Mouse (Mus musculus) heart, adult 18-20 months (tissue): Measurements from ENCODE around the gene Rprml. TPM values are rescaled to one million over a fixed set of nuclear protein-coding genes. Genes with fewer than 3 reads are reported as not detected.

Experiments used
- DNase-seq, 2 experiments: peaks; one replicate each; pipeline ENCODE4 v3.0.0; 2021 to 2022; ENCODE audit warnings: mixed read lengths in 1 of 2
- total RNA-seq, 2 experiments: library from RNA; stranded (reverse); gene quantifications; 2 replicates each; pipeline ENCODE4 v1.2.3; 2021

The Rprml gene
- total RNA-seq, 2 experiments from 2014 or later, result not detected

DNA sequence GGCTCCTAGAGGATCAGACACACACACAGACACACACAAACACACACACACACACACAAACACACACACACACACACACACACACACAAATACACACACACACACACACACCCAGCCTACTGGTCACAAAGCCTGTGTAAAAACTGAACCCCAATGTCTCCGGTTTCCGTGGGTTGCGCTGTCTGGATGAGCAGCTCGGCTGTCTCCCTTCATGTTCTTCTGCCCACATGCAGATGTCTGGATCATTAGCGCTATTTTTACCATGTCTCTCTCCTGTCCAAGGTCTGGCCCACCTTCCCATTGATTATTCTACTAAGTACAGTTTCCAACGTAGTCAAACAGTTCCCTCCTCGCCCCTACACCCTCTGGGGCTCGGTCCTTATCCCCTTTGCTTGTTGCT lies 13.7 kb downstream of the Rprml start:
- no peak for DNase-seq

DNA sequence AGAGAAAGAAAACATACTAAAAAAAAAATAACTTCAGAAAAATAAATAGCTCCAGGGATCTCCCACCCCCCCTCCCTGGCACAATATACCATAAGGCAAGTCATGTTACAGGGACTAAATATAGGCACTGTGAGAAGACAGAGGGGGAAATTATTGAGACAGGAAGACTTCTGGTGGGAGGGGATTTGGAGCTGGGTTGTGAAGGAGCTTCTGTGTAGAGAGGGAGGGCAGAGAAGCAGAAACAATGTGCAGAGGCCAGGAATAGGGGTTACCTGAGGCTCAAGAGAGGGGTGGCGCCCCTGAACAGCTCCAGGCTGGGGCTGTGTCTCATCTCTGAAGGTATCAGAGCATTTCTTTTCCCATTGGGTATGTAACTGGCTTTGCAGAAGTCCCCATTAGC lies 16.3 kb downstream of the Rprml start:
- DNase-seq, result no peak

DNA sequence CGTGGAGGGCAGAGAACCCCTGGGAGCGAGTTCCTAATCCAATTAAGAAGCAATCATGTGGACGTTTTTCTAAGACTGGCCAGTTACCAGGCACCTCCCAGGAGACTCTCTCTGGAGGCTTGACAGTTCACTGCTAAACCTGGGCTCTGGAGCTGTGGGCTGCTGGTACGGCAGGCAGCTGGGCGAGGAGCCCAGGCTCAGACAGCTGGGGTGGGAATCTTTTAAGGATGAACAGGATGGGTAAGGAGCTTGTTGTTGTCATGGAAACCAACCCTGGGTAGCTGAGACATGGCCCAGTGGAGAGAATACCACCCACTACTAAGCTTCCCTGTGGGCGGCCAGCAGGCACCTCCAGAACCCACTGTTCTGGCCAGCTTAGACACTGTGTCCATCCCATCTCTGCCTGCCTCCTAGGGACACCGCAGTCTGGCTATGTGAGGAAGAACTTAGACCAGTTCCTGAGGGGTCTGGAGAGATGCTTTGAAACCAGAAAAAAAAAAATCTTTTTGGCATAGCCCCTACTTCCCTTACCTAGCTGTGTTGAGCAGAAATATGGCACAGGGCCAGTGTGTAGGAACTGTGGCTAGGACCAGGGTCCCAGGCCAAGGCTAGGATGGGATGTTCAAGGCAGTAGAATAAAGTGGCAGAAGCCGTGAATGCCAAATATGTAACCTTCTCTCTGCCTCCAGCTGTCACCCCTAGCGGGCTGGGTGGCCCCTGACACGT lies 17.0 kb downstream of the Rprml start:
- no peak for DNase-seq

DNA sequence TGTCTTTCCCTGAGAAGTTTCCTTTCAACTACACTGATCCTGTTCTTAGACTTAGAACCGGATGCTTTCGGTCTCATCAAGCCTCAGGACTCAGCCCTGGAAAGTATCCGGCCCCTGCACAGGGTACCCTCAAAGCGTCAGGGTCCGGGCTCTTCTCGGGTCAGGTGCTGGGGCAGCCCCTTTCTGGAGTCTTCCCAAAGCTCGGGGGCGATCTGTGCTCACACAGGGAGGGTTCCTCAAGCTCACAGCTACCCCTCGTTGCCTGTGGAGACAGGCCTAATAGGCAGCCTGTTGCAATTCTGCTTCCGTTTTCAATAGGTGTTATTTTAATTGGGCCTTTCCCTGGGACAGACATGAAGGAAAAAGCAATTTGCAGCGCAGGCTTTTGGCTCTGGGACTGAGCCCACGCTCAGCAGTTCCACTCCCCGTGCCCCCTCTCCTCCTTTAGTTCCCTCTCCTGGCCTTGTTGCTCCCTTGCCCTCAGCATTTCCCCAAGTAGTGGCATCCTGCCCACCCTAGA lies 17.6 kb downstream of the Rprml start:
- no peak for DNase-seq

DNA sequence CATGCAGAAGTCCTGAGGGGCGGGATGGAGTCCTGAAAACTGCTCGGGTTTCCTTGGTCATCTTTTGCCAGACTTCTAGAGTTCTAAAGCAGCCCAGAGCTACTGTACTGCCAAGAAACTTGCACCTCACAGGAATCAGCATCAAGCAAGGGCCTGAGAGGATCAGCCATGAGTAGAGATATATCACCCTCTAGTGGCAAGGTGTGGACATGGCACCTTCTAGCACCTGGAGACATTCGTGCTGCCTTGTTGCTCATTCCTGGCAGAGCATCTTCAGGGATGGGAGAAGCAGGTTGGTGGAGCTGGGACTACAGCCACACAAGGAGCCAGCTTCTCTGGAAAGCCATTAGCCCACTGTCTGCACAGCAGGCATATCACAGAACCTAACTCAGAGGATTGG lies 26.2 kb downstream of the Rprml start:
- DNase-seq, result peak; percentile 25 to 68

DNA sequence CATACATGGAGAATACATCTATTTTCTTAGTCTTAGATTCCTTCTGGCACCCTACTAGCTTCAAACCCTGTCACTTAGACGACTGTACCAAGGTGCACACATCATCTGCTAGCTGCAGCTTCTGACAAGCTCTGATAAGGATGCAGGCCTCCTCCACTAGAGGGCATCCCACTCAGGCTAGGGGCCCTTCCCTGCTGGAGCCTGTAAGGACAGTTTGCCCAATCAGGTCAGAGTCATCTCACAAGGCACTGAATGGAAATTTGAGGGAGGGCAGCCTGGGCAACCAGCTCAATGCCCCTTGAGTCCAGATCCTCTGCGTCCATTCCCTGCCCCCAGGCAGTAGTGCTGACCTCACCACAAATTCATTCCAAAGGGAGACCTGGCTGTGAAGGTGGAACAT lies 27.7 kb downstream of the Rprml start:
- peak; percentile 44 to 59 for DNase-seq

DNA sequence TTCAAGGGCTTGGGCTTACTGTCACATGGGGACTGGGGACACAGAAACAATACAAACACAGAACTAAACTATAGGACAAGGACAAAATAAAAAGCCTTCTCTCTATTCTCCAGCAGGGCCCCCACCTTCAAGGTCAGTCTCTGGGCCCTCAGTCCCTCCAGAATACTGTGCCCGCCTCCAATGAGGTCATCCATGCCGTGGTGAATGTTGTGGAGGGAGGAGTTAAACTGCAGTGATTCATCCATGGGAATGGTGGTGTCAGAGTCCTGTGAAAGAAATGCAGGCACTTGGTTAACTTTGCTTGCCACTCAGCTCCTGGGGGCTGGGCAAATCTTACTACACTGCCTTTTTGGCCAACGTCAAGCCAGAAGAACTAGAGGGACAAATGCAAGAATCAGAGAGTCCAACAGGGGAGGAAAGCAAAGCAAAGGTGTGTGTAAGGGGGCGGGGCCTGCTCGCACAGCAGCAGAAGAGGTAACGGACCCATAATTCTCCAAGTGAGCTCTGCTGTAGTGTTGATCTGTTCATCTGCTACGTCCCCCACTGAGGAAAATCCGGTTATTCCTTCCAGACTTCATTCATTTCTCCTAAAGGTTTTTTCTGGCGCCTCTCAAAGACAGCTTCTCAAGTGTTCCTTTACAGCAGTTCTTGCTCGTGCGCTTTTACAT lies 34.4 kb downstream of the Rprml start:
- DNase-seq, result no peak

DNA sequence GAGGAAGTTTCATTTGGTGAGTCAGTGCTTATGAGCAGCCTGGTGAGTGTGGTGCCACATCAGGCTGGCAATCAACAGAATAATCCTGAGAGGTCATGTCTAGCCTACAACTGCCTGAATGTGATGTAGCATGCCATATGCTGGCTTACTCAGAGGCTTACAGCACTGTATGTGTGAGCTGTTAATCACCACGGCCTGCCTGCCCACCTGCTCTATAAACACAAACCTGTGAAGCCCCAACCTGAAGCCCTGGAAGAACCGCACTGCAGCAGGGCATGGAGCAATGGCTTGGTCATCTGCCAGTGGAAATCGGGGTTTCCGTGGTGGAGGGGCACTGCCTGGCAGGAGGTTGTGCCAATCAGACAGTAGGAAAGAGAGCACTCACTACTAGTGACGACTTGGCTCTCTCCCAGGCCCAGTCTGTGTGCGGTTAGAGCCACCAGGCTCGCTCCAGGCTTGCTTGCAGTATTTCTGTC lies 35.9 kb downstream of the Rprml start:
- DNase-seq, result no peak

DNA sequence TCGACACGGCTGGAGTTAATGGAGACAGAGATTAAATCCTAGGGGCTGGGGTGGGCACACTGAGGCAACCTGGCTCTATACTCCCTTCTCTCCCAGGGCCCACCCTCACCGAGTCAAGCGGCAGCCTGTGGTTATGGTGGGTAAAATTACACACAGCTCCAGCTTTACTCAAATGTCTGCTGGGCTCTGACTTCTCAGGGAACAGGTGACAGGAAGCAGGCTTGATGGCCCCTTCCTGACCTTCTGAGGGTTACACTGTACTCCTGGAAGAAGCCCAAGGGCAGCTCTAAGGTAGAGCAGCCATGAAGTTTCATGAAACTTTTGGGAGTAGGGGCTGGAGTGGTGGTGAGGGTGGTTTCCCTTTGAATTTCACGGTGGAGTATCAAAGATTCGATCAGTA lies 37.3 kb downstream of the Rprml start:
- DNase-seq, result no peak

DNA sequence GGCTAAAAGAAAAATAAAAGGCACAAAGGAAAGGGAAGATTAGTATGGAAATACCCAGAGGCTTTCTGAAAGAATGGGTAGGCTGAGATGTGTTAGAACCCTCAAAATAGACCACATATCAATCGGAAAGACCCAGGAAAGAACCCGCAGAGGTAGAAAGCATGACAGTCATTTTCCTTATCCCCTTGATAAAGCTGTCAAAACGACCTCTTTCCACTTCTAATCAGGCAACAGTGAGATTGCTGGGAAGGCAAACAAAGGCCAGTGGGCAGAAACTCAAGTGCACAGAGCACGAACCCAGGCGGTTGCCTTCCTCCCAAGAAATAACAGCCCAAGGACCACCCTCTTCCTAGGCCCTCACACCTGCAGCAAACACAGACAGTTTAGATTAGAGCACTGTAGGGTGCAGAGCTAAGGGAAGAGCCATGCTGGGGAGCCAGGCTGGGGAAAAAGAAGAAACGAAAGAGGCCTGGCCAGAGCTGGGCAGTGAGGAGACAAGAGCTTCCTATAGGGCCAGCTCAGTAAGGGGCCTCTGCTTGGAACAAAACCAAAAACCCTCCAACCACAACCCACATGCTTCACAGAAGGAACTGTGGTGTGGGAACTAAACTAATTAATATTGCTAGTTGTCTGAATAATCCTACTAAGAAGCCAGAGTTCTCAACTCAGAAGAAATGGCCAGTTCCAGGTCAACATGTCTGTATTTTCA lies 39.1 kb downstream of the Rprml start:
- no peak for DNase-seq

DNA sequence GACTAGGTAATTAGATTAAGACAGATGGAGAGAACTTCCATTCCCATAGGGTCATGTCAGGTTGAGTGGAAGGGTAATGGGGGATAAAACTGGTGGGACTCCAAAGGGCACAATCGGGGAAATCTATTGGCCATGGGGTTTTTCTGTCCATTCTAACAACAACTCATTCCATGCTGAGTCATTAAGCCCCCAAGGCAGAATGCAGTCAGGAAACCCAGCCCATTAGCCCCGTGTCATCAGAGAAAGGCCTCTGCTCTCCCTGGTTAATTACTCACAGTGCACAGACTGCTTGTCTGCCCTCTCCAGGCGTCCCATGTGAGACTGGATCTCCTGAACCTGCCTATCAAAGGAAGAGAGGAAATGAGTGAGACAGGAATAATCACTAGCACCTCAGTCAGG lies 39.6 kb downstream of the Rprml start:
- DNase-seq, result no peak

DNA sequence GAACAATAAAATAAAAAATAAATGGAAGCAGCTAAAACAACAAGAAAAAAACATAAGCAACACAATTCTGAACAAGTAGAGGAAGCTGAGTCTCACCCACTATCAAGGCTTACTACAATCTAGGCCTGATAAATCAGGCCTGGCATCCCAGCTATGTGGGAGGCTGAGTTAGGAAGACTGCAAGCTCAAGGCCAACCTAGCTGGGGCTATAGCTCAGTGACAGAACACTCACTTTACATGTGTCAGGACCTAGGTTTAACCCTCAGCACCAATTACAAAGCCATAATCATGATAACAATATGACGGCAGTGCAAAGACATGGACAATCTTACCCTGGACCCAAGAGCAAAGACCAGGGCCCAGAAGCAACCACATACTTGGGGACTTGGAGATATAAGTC lies 41.7 kb downstream of the Rprml start:
- DNase-seq, result no peak

DNA sequence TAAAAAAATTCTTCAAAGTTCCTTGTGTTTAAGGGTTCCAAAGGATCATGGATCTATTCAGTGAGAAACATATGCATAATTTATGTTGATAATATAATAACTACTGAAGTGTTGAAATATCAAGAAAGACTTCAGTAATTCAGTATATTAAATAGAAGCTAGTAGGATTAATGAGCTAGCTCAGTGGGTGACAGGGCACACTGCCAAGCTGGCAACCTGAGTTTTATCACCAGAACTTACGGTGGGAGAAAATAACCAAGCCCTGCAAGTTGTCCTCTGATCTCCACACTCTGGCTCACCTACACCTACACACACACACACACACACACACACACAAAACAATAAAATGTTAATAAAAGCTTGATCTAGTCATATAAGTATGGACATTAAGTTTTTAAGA lies 43.9 kb downstream of the Rprml start:
- no peak for DNase-seq

DNA sequence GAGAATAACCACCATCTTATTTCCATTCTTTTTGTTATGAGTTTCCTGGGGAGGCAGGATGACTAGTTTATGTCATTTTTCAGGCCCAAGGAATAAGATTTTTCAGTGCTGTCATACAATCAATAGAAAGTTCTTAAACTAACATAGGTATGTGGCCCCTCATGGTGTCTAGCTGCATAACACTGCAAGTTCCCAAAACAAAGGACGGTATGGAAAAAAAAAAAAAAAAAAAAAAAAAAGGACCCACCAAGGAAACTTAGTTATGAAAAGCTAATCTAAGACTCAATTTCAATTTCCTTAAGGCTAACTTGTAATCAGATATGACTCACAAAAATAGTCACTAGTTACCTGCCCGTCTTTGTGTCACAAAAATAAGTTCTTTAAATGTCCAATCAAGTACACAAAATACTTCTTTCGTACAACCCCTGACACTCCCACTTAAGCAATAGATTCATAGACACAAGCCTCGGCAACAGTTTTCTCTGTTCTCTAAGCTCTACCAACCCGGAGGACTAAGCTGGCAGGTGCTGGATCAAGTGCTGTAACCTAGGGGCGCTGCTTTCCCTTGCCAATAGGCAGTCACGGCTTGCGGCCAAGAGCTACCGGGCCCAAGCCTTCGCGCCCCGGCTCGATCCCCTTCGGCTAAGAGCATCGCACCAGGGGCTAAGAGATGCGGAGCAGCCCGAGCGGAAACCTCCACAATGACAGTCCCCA lies 47.6 kb downstream of the Rprml start:
- no peak for DNase-seq

DNA sequence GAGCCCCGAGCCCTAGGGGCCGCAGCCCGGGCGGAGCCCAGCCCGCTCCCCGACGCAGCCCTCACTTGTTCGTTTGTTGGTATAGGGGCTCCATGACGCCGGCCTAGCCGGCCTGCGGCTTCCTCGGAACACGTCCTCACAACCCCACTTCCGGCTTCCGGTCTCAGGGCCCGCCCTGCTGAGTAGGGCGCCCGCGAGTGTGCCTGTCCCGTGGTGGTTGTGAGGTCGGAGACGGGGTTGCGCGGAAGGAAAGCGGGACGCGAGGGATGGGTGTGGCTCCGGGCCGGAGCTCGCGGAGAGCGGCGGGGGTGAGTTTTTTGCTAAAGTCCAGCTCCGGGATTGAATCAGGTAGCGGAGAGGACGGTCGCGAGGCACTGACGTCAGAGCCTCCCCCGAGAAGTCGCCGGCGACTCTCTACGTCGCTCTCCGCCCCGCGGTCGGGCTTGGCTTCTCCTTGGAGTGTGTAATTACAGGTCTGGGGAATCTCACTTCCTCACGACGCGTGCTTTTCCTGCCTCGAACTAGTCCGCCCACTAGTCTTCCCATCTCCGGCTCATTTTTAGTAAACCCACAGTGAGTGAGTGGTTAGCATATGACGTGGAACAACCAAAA lies 48.3 kb downstream of the Rprml start, which contains the start of gene Gosr2:
Gene Gosr2 (minus strand): TSS at position 334 of the 612 bp plus-strand sequence.
- peak; percentile 95 for DNase-seq

DNA sequence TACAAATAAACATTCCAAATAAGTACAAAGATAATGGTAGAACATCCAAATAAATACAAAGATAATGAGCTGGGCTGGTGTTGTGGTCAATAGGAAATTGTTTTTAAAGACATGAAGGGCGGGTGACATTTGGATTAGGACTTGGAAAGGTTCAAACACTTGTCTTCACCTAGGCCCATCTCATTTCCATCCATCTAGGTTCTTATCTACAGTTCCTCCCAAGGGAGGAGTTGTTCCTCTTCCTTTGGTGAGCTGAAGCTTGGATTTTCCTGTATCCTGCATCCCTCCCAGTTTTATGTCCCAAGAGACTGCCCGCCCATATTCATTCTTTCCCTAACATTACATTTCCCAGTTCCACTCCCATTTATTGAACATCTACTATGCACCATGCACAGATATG lies 48.9 kb downstream of the Rprml start:
- DNase-seq, result peak; percentile 37 to 58

Other genes starting within 250 kb of the Rprml start
- 10 to 100 TPM; 10.8 to 12.8 TPM for gene Plekhm1, start 236.9 kb upstream of the Rprml start, total RNA-seq
- gene Lrrc37a, start 145.0 kb upstream of the Rprml start, total RNA-seq, result not detected
- gene Gm884, start 28.4 kb upstream of the Rprml start, total RNA-seq, result not detected
- gene Lyzl6, start 10.7 kb upstream of the Rprml start, total RNA-seq, result not detected
- gene Gosr2, start 48.3 kb downstream of the Rprml start, total RNA-seq, result 10 to 100 TPM; 31.1 to 32.8 TPM
- under 1 TPM; 0.77 to 0.79 TPM for gene Wnt9b, start 100.3 kb downstream of the Rprml start, total RNA-seq
- gene Wnt3, start 124.6 kb downstream of the Rprml start, total RNA-seq, result not detected